Mouse (Mus musculus) cerebellum, adult 2 months (tissue): ENCODE measurements around the gene Sept5.

ENCODE experiments used
- CTCF ChIP-seq: fragments of 200-500 bp; IDR thresholded peaks from 2 replicates; pipeline ENCODE4 v1.5.1; 2011; ENCODE audit warnings: low read depth, mild to moderate bottlenecking, control low read depth, low read length, moderate library complexity, borderline replicate concordance; ENCODE audit not compliant: insufficient read depth
- POLR2A ChIP-seq: fragments of 200-500 bp; IDR thresholded peaks from 2 replicates; pipeline ENCODE4 v1.6.1; 2011; ENCODE audit warnings: low read length, control low read depth, borderline replicate concordance; ENCODE audit not compliant: insufficient read depth

GRCm38 (mm10) chr16:18588738-18589055 is 41.1 kb downstream of the Sept5 start:
- no peak for TF ChIP-seq CTCF
- no peak for TF ChIP-seq POLR2A
